Mouse (Mus musculus) activated CD4-positive, CD25-positive, alpha-beta regulatory T cell, adult 9 weeks (primary cell): ENCODE data around the gene Gstp2. TPM values are rescaled to one million over a fixed set of nuclear protein-coding genes. Genes with fewer than 3 reads are reported as not detected.

Source experiments
- polyA plus RNA-seq: library from polyadenylated mRNA; unstranded; fragments of 100-300 nt; shearing (Covaris generic); gene quantifications from one replicate; pipeline ENCODE4 v1.2.1, GENCODE M21; 2017

Gstp2 gene
- polyA plus RNA-seq = 3.4 TPM

DNA sequence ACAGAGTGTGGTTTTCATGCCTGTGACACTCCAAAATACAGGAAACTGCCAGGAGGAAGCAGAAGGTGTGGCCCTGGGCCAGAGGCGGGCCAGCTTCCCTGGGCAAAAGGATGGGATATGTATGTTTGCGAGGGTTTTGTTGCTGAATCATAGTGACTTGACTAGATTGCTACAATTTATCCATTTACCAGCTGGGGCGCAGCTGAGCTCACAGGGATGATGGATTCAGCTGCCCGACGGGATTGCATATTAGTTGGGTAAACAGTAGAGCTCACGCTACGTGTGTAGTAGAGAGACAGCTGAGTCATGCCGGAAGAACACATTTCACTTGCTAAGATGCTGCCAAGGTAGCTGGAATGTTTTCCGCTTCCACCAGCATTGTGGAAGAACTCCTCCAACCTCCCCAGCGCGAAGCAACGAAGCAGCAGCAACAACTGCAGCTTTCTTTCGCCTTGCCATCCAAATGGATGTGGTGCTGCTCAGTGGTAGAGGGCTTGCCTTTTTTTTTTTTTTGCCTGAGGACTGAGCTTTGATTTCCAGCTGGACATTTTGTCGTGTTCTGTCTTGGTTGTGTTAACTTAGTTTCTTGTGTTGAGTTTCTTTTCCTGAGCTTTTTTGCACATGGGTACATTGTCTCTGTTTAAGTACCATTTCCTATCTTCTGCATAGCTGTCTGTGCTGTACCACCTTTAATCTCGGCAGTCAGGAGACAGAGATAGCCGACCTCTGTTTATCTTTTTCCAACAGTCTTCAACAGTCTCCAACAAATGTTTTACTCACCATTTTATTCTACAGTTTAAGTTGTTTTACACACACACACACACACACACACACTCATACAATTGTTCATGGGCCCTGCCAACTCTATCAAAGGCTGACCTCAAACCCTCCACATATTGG, at the start of gene Gstp2:
Gstp2 (minus strand) TSS at position 58 of the 900 bp plus-strand sequence.

DNA sequence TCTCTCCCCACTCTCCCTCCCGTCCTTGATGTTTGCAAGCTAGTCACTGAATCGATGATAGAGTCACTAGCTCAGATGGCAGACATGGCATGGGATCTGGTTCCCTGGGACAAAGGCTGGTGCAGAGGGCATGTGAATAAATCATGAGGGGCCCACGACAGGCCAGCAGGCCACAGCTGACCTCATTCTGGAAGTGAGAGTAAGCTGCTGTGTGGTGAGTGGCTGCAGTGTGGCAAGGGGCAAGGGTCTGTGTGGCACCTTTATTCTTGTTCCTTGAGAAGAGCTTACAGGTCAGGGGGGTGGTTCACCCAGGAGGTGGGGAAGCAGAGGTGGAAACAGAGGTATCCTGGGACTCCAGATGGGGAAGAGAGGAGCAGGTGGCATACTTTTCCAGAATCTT, 35.6 kb upstream of the Gstp2 start, which contains the start of gene Cabp2:
Cabp2 (plus strand) TSS at position 185 of the 400 bp plus-strand sequence.

DNA sequence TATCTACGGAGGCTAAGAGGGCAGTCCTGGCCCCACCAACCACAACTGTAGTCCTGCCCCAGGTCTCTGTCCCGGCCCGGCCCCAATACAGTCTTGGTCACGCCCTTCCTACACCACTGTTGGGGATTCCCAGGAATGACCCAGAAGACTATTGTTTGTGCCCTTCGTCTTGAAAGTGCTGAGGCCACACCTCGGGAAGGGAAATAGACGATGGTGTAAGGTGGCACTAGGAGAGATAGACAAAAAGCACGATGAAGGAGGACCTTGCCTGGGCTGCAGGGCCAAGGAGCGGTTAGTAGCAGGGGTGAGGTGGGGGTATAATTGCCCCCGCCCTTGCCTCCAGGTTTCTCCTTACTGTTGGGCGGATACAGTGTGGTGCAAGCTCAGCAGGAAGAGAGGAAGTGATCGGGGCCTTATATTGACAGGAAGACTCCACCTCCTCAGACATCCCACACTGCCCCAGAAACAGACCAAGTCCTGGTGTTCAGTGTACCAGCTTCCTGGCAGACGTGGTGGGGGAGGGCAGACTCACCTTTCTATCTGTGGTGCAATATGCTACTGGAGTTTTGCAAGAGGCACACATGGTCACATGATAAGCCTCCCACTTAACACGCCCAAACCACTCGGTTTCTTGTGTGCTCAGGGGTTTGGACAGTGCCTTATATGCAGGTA, 13.4 kb upstream of the Gstp2 start, which contains the start of gene Gstp3:
Gstp3 (minus strand) TSS at position 501 of the 672 bp plus-strand sequence.

DNA sequence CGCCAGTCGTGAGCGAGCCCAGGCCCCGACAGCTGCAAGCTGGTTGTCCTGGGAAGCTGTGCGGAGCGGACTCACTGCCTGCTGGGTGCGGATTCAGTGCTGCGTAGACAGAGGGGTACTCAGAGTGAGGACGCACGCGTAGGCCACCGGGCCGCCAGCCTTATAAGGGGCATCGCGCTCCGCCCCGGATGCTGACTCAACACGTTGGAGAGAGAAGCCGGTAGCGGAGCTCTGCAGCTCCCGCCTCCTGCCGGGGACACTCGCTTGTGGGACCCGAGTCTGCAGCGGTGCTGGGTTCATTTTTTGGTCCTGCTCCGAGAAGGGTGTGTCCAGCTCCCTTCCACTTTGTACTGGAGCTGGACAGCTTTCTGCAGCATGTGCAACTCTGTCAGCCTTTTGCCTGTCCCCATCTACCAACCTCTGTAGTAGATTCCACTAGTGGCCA, 8.0 kb downstream of the Gstp2 start, which contains the start of gene Gstp1:
Gstp1 (minus strand) TSS at position 198 of the 445 bp plus-strand sequence.

DNA sequence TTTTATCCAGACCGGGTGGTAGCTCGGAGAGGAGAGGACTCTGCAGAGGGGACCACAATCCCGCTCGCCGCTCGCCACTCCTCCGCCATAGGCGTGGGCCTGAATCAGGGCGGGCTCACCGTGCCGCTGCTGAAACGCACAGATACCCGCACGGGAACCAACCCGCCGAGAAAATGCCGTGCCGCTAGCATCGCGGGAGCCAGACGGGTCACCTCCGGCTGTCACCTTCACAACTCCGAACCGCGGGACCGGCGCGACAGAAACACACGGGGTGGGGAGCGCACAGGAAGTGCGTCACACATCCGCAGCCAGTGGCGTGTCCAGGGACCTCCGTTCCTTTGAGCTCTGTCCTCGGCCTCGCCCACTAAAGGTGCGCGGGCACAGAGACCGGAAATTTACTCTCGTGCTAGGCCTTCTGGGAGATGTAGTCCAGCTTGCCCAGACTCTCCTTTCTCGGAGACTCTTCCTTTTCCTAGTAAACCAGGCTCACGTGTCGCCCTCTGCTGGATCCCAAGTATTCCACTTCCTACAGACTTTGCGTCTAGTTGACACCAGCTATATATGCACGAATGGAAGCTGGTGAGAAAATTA, 33.3 kb downstream of the Gstp2 start, which contains the start of gene Ndufv1:
Ndufv1 (minus strand) TSS at position 375 of the 591 bp plus-strand sequence.

DNA sequence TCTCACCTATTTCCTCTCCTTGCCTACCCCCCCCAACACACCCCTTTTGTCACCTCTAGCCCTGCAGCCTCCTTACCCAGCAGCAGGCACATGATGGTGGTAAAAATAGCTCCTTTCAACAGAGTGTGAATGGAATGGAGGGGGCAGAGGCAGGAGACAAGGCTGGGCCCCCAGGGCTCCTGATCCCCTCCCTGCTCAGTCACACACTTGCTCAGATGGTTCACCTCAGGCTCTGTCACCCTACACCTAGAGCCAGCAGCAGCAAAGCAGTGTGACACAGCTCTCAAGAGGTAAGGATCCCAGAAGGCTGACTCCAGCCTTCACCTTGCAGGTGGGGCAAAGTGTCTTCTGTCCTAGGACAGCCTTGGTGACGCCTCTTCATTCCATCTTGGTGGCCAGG, 42.7 kb downstream of the Gstp2 start, which contains the start of gene Doc2g:
Doc2g (plus strand) TSS at position 202 of the 400 bp plus-strand sequence.

DNA sequence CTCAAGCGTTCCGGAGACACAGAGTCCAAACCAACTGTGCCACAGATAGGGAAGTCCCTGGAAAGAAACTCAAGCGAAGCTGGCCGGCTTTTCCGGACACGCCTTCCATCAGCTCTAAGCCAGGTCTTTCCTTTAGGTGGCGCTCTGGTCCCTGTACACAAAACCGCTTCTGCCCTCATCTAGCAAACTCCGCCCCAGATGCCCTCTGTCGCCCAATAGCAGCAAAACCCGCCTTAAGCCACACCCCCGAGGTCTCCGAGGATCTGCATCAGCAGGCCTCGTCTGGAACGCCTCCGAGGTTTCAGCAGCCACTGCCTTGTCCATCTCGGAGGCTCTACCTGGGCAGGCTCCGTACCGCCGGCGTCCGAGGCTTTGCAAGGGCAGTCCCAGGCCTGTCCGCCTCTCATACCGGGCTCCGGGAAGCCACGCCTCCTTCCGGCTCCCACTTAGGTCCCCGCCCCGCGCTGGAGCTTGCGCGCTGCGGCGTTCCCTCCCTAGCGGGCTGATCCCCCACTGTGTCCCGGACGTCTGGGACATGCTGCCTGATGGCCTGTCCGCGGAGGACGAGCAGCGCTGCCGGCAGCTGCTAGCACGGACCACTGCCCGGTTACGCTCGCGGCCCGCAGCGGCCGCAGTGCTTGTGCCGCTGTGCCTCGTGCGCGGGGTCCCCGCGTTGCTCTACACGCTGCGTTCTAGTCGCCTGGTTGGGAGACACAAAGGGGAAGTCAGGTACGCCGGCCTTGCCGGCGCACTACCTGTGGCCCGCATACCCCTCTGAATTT, 45.5 kb downstream of the Gstp2 start, which contains the start of the genes Nudt8 and Gm49405:
Nudt8 (plus strand) TSS at position 462 of the 782 bp plus-strand sequence.
Gm49405 (plus strand) TSS at position 508 of the 782 bp plus-strand sequence.

DNA sequence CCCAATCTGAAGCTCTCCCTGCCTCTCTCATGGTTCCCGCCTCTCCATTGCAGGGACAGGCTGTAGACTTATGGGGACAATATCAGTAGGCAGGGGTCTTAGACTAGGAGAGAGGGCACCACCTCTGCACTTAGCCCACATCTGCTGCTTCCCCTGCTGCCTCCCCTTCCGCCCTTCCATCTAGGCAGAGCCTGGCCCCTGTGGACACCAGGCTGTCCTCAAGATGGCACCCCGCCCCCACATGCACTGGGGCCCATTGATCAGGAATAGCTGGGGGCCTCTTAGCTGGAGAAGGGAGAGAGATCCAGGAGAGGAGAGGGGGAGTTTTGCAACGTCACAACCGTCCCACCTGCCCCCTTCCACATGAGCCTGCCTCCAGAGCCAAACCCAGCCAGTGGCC, 53.4 kb downstream of the Gstp2 start, which contains the start of gene Tbx10:
Tbx10 (plus strand) TSS at position 337 of the 400 bp plus-strand sequence.

Other genes with a start within 250 kb of the Gstp2 start
- 2.2 TPM for gene Chka, start 194.2 kb downstream of the Gstp2 start, polyA plus RNA-seq
- 71.7 TPM for gene Tcirg1, start 138.9 kb downstream of the Gstp2 start, polyA plus RNA-seq
- gene Ndufs8, start 133.2 kb downstream of the Gstp2 start, polyA plus RNA-seq = 230 TPM
- 0.75 TPM for gene Aldh3b1, start 116.2 kb downstream of the Gstp2 start, polyA plus RNA-seq
- gene Unc93b1, start 110.8 kb downstream of the Gstp2 start, polyA plus RNA-seq = 58.1 TPM
- gene Aldh3b3, start 87.4 kb downstream of the Gstp2 start, polyA plus RNA-seq = not detected
- gene Aldh3b2, start 73.7 kb downstream of the Gstp2 start, polyA plus RNA-seq = not detected
- 0.40 TPM for gene Acy3, start 59.5 kb downstream of the Gstp2 start, polyA plus RNA-seq
- gene Tbx10, start 53.3 kb downstream of the Gstp2 start, polyA plus RNA-seq = 0.16 TPM
- gene Nudt8, start 45.4 kb downstream of the Gstp2 start, polyA plus RNA-seq = 8.7 TPM
- 1.8 TPM for gene Gm49405, start 45.4 kb downstream of the Gstp2 start, polyA plus RNA-seq
- gene Doc2g, start 42.7 kb downstream of the Gstp2 start, polyA plus RNA-seq = 1.7 TPM
- 155 TPM for gene Ndufv1, start 33.2 kb downstream of the Gstp2 start, polyA plus RNA-seq
- 631 TPM for gene Gstp1, start 8.0 kb downstream of the Gstp2 start, polyA plus RNA-seq
- 112 TPM for gene Gstp3, start 13.5 kb upstream of the Gstp2 start, polyA plus RNA-seq
- not detected for gene Cabp2, start 35.6 kb upstream of the Gstp2 start, polyA plus RNA-seq
- 956 TPM for gene Cdk2ap2, start 51.2 kb upstream of the Gstp2 start, polyA plus RNA-seq
- gene Pitpnm1, start 54.0 kb upstream of the Gstp2 start, polyA plus RNA-seq = 367 TPM
- gene Aip, start 79.8 kb upstream of the Gstp2 start, polyA plus RNA-seq = 206 TPM
- 0.07 TPM for gene Gpr152, start 93.8 kb upstream of the Gstp2 start, polyA plus RNA-seq
- 0.39 TPM for gene Cabp4, start 98.0 kb upstream of the Gstp2 start, polyA plus RNA-seq
- gene Coro1b, start 102.6 kb upstream of the Gstp2 start, polyA plus RNA-seq = 477 TPM
- gene Ptprcap, start 107.6 kb upstream of the Gstp2 start, polyA plus RNA-seq = 1,844 TPM
- gene Rps6kb2, start 117.3 kb upstream of the Gstp2 start, polyA plus RNA-seq = 49.2 TPM
- gene Carns1, start 129.5 kb upstream of the Gstp2 start, polyA plus RNA-seq = 6.9 TPM
- gene Tbc1d10c, start 145.3 kb upstream of the Gstp2 start, polyA plus RNA-seq = 832 TPM
- gene Ppp1ca, start 146.0 kb upstream of the Gstp2 start, polyA plus RNA-seq = 1,230 TPM
- gene Rad9a, start 155.6 kb upstream of the Gstp2 start, polyA plus RNA-seq = 81.5 TPM
- 24.8 TPM for gene Clcf1, start 168.2 kb upstream of the Gstp2 start, polyA plus RNA-seq
- gene AC109138.7, start 168.3 kb upstream of the Gstp2 start, polyA plus RNA-seq = not detected
- 138 TPM for gene Pold4, start 185.9 kb upstream of the Gstp2 start, polyA plus RNA-seq
- gene Ssh3, start 223.2 kb upstream of the Gstp2 start, polyA plus RNA-seq = 1.1 TPM
- 5.1 TPM for gene Ankrd13d, start 237.1 kb upstream of the Gstp2 start, polyA plus RNA-seq